28 mouse cellular contexts compared by ENCODE assay signal in the genomic region with DNA sequence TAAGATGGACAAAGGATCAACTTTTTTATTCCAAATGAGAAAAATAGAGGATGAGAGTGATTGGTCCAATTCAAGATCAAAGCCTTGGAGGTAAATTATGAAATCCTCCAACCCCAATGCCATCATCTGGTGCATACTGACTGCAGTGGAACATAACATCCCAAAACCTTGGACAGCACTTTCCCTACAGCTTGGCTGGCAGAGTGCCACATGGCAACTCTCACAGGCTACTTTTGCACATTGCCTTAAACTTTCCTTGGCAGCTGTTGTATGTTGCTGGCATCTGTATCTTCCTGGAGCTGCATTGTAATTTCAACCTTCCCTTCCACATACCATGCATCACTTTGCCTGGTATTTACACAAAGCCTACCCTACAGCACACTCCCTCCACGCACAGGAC. TPM values are rescaled to one million over a fixed set of nuclear protein-coding genes. Genes with fewer than 3 reads are reported as not detected.
A peak's percentile ranks its signal among the peaks of the same experiment; 100 is the strongest.
DNase-seq lines count a peak whose midpoint lies in the region; ATAC-seq and TF ChIP-seq lines count a peak whose summit lies in the region.
"Had no signal": no experiment of that assay in that cellular context is flagged by ENCODE, and none has a peak within 500 bp of the region (broad histone marks: within the 10 kb centered on the region; RNA-seq: fewer than 3 reads in every experiment).

No protein-coding gene starts in this region.

- no peak overlapping the region for H3K4me2 ChIP-seq in embryonic facial prominence, embryonic 14.5 days (ENCODE audit: low read depth, low read length)
- no peak overlapping the region for H3K4me2 ChIP-seq in hindbrain, postnatal 0 days (ENCODE audit: low read depth, low read length)
- no peak overlapping the region for H3K4me2 ChIP-seq in hindbrain, embryonic 13.5 days
- H3K4me2 ChIP-seq: embryonic facial prominence, embryonic 12.5 days; forebrain, embryonic 13.5 days; heart, embryonic 15.5 days; neural tube, embryonic 13.5 days; stomach, embryonic 15.5 days had no signal

- no peak for TF ChIP-seq CTCF in hindbrain, postnatal 0 days (IDR thresholded peaks at IDR 0.05; ENCODE audit: low read depth)

- no peaks in the 10 kb centered on the region for H3K9me3 ChIP-seq in embryonic facial prominence, embryonic 14.5 days (ENCODE audit: control insufficient read depth, low read length)
- H3K9me3 ChIP-seq in embryonic facial prominence, embryonic 10.5 days: no peaks in the 10 kb centered on the region
- no peaks in the 10 kb centered on the region for H3K9me3 ChIP-seq in hindbrain, postnatal 0 days (ENCODE audit: low read length)
- H3K9me3 ChIP-seq in hindbrain, embryonic 13.5 days: no peaks in the 10 kb centered on the region
- H3K9me3 ChIP-seq: embryonic facial prominence, embryonic 12.5 days; forebrain, embryonic 13.5 days; heart, embryonic 15.5 days; midbrain, embryonic 10.5 days; neural tube, embryonic 13.5 days; stomach, embryonic 15.5 days had no signal

- H3K27ac ChIP-seq in embryonic facial prominence, embryonic 14.5 days (replicated peaks; ENCODE audit: low read depth, low read length): no peak overlapping the region
- no peak overlapping the region for H3K27ac ChIP-seq in embryonic facial prominence, embryonic 10.5 days (replicated peaks)
- no peak overlapping the region for H3K27ac ChIP-seq in hindbrain, postnatal 0 days
- no peak overlapping the region for H3K27ac ChIP-seq in hindbrain, embryonic 13.5 days
- H3K27ac ChIP-seq: embryonic facial prominence, embryonic 12.5 days; forebrain, embryonic 13.5 days; heart, embryonic 15.5 days; left cerebral cortex, adult 2 months; midbrain, embryonic 10.5 days; neural tube, embryonic 13.5 days; stomach, embryonic 15.5 days had no signal

- H3K4me1 ChIP-seq in embryonic facial prominence, embryonic 14.5 days (ENCODE audit: control insufficient read depth, insufficient read depth, low read length): no peaks in the 10 kb centered on the region
- no peaks in the 10 kb centered on the region for H3K4me1 ChIP-seq in embryonic facial prominence, embryonic 10.5 days
- no peaks in the 10 kb centered on the region for H3K4me1 ChIP-seq in hindbrain, postnatal 0 days (ENCODE audit: insufficient read depth, low read length)
- no peaks in the 10 kb centered on the region for H3K4me1 ChIP-seq in hindbrain, embryonic 13.5 days (replicated peaks)
- H3K4me1 ChIP-seq: embryonic facial prominence, embryonic 12.5 days; forebrain, embryonic 13.5 days; heart, embryonic 15.5 days; midbrain, embryonic 10.5 days; neural tube, embryonic 13.5 days; stomach, embryonic 15.5 days had no signal

- no peak overlapping the region for H3K9ac ChIP-seq in embryonic facial prominence, embryonic 14.5 days (ENCODE audit: low read depth, low read length)
- no peak overlapping the region for H3K9ac ChIP-seq in hindbrain, postnatal 0 days (replicated peaks; ENCODE audit: low read length)
- no peak overlapping the region for H3K9ac ChIP-seq in hindbrain, embryonic 13.5 days
- H3K9ac ChIP-seq: embryonic facial prominence, embryonic 12.5 days; forebrain, embryonic 13.5 days; heart, embryonic 15.5 days; neural tube, embryonic 13.5 days; stomach, embryonic 15.5 days had no signal

- DNase-seq in embryonic facial prominence, embryonic 14.5 days (ENCODE audit: low spot score): peak; percentile 57
- no peak for DNase-seq in embryonic facial prominence, embryonic 10.5 days (ENCODE audit: low spot score)
- peak; percentile 42 for DNase-seq in hindbrain, postnatal 0 days (ENCODE audit: low spot score)
- DNase-seq in ovary, postnatal 14 days (ENCODE audit: low spot score): peak; percentile 1
- no peak for DNase-seq in ovary, adult 18-20 months (ENCODE audit: low spot score)
- peak; percentile 36 for DNase-seq in adipocyte (ENCODE audit: low spot score)
- no peak for DNase-seq in retina, embryonic 14.5 days (ENCODE audit: low spot score)
- DNase-seq: adrenal gland, adult 8-10 months; layer of hippocampus, adult 9-11 months; lung, postnatal 10 days had no signal

- no peak overlapping the region for H3K4me3 ChIP-seq in embryonic facial prominence, embryonic 14.5 days (ENCODE audit: low read depth, low read length)
- H3K4me3 ChIP-seq in embryonic facial prominence, embryonic 10.5 days: no peak overlapping the region
- no peak overlapping the region for H3K4me3 ChIP-seq in hindbrain, postnatal 0 days (ENCODE audit: low read length)
- no peak overlapping the region for H3K4me3 ChIP-seq in hindbrain, embryonic 13.5 days
- H3K4me3 ChIP-seq: embryonic facial prominence, embryonic 12.5 days; erythroblast, embryonic 14.5 days; forebrain, embryonic 13.5 days; heart, embryonic 15.5 days; left cerebral cortex, adult 2 months; midbrain, embryonic 10.5 days; myocyte; neural tube, embryonic 13.5 days; stomach, embryonic 15.5 days had no signal

- H3K36me3 ChIP-seq in embryonic facial prominence, embryonic 14.5 days (ENCODE audit: control insufficient read depth, insufficient read depth, low read length): no peaks in the 10 kb centered on the region
- no peaks in the 10 kb centered on the region for H3K36me3 ChIP-seq in embryonic facial prominence, embryonic 10.5 days (replicated peaks)
- H3K36me3 ChIP-seq in hindbrain, postnatal 0 days (ENCODE audit: insufficient read depth, low read length): no peaks in the 10 kb centered on the region
- H3K36me3 ChIP-seq in hindbrain, embryonic 13.5 days: no peaks in the 10 kb centered on the region
- H3K36me3 ChIP-seq: embryonic facial prominence, embryonic 12.5 days; heart, embryonic 15.5 days; midbrain, embryonic 10.5 days; neural tube, embryonic 13.5 days; stomach, embryonic 15.5 days had no signal

- no peak for ATAC-seq in embryonic facial prominence, embryonic 14.5 days (ENCODE audit: low read depth)
- ATAC-seq in hindbrain, postnatal 0 days: no peak
- no peak for ATAC-seq in hindbrain, embryonic 13.5 days (ENCODE audit: low FRiP score)
- ATAC-seq: forebrain, embryonic 13.5 days; hindbrain, embryonic 16.5 days; intestine, embryonic 16.5 days; midbrain, embryonic 16.5 days; Patski had no signal

- no peaks in the 10 kb centered on the region for H3K27me3 ChIP-seq in embryonic facial prominence, embryonic 14.5 days (replicated peaks; ENCODE audit: control insufficient read depth, insufficient read depth, low read length)
- H3K27me3 ChIP-seq in embryonic facial prominence, embryonic 10.5 days (replicated peaks; ENCODE audit: low read depth, poor library complexity, severe bottlenecking): no peaks in the 10 kb centered on the region
- H3K27me3 ChIP-seq in hindbrain, postnatal 0 days (ENCODE audit: insufficient read depth, low read length): no peaks in the 10 kb centered on the region
- H3K27me3 ChIP-seq in hindbrain, embryonic 13.5 days: no peaks in the 10 kb centered on the region
- H3K27me3 ChIP-seq: embryonic facial prominence, embryonic 12.5 days; forebrain, embryonic 13.5 days; heart, embryonic 15.5 days; neural tube, embryonic 13.5 days; stomach, embryonic 15.5 days had no signal

- WGBS in embryonic facial prominence, embryonic 14.5 days: 56% methylated on average over 1 of the region's 1 CpGs
- WGBS in embryonic facial prominence, embryonic 10.5 days: 79% methylated on average over 1 of the region's 1 CpGs
- 49% methylated on average over 1 of the region's 1 CpGs for WGBS in hindbrain, postnatal 0 days
- WGBS in hindbrain, embryonic 13.5 days: 86% methylated on average over 1 of the region's 1 CpGs

RNA-seq across cellular contexts. Expression of gene Gabra2, which starts 19.6 kb away (rescaled TPM):
- 2.4 and 2.5 TPM in 2 replicates for polyA plus RNA-seq in embryonic facial prominence, embryonic 14.5 days (2014; fragmentation: Nextera tagmentation; extraction: Ambion mirVana)
- polyA plus RNA-seq in embryonic facial prominence, embryonic 10.5 days (2016; fragmentation: Nextera tagmentation; extraction: Ambion mirVana): 0.84 and 0.93 TPM in 2 replicates
- total RNA-seq in hindbrain, postnatal 0 days (2014; rRNA removed): 18.3 and 21.6 TPM in 2 replicates
- polyA plus RNA-seq in hindbrain, postnatal 0 days (2015; fragmentation: Nextera tagmentation; extraction: Ambion mirVana): 57.4 and 61.7 TPM in 2 replicates
- polyA plus RNA-seq in hindbrain, embryonic 13.5 days (2015; fragmentation: Nextera tagmentation; extraction: Ambion mirVana): 28.1 and 35.3 TPM in 2 replicates
- total RNA-seq: ES-E14; hematopoietic stem cell, adult 5-6 weeks; liver, adult 2 months had no signal
- polyA plus RNA-seq: erythroblast, embryonic 14.5 days; large intestine, adult 2 months; liver, adult 2 months; myocyte; Patski had no signal

Comparison
In these comparisons a context has a peak if more than half of its experiments do, and no peak if none do; other contexts are left out.
1. DNase-seq: peak in embryonic facial prominence, embryonic 14.5 days (single experiment), hindbrain, postnatal 0 days (single experiment), ovary, postnatal 14 days (single experiment) and adipocyte (single experiment); none in embryonic facial prominence, embryonic 10.5 days (single experiment), ovary, adult 18-20 months (single experiment) and retina, embryonic 14.5 days (single experiment).